Mouse (Mus musculus) MEL (cell line): ENCODE results near the gene Dcbld1. TPM values are rescaled to one million over a fixed set of nuclear protein-coding genes. Genes with fewer than 3 reads are reported as not detected.

Experiments
- DNase-seq: peaks from one replicate; pipeline ENCODE4 v3.0.0; 2011; ENCODE audit warnings: low read depth, low spot score
- H3K27ac ChIP-seq: 2 replicates; pipeline ENCODE4 v1.5.1; 2012; ENCODE audit warnings: low read depth, mild to moderate bottlenecking, control low read depth, low read length, moderate library complexity; ENCODE audit not compliant: control insufficient read depth
- H3K27me3 ChIP-seq, 2 experiments: fragments of 150-350 bp in 1 of 2; sonication (generic) in 1 of 2; 2 replicates each; pipeline ENCODE4 v1.6.1; 2012; ENCODE audit warnings: low read length in 2 of 2, mild to moderate bottlenecking in 2 of 2, improper control_type of control experiment in 1 of 2, moderate library complexity in 1 of 2; ENCODE audit not compliant: insufficient read depth in 2 of 2, control insufficient read depth in 1 of 2
- H3K36me3 ChIP-seq, 2 experiments: 2 replicates each; pipeline ENCODE4 v1.6.1; 2012 to 2014; ENCODE audit warnings: low read length in 2 of 2, improper control_type of control experiment in 1 of 2, inconsistent platforms in 1 of 2, mild to moderate bottlenecking in 1 of 2; ENCODE audit not compliant: insufficient read depth in 2 of 2, control insufficient read depth in 1 of 2
- H3K4me1 ChIP-seq, 2 experiments: fragments of 150-350 bp in 1 of 2; sonication (generic) in 1 of 2; 2 replicates each; pipeline ENCODE4 v1.6.1; 2012; ENCODE audit warnings: low read length in 2 of 2, improper control_type of control experiment in 1 of 2, mild to moderate bottlenecking in 1 of 2; ENCODE audit not compliant: insufficient read depth in 2 of 2, control insufficient read depth in 1 of 2
- H3K4me3 ChIP-seq, 2 experiments: fragments of 150-350 bp in 1 of 2; sonication (generic) in 1 of 2; 2 replicates each; pipeline ENCODE4 v1.5.1; 2012; ENCODE audit warnings: low read depth in 2 of 2, low read length in 2 of 2, mild to moderate bottlenecking in 2 of 2, moderate library complexity in 2 of 2, control low read depth in 1 of 2, improper control_type of control experiment in 1 of 2; ENCODE audit not compliant: control insufficient read depth in 1 of 2, insufficient read depth in 1 of 2
- H3K79me2 ChIP-seq: 2 replicates; pipeline ENCODE4 v1.6.1; 2012; ENCODE audit warnings: mild to moderate bottlenecking, low read length, moderate library complexity; ENCODE audit not compliant: control insufficient read depth, poor library complexity, insufficient read depth
- H3K9ac ChIP-seq: 2 replicates; pipeline ENCODE4 v1.6.1; 2012; ENCODE audit warnings: low read depth, mild to moderate bottlenecking, control low read depth, low read length, moderate library complexity; ENCODE audit not compliant: control insufficient read depth, poor library complexity, severe bottlenecking
- H3K9me3 ChIP-seq: fragments of 150-350 bp; sonication (generic); replicated peaks from 2 replicates; pipeline ENCODE4 v1.6.1; 2012; ENCODE audit warnings: mild to moderate bottlenecking, low read length, improper control_type of control experiment, moderate library complexity; ENCODE audit not compliant: insufficient read depth
- CHD1 ChIP-seq: IDR thresholded peaks from 2 replicates; pipeline ENCODE4 v1.6.1; 2012; ENCODE audit warnings: low read depth, mild to moderate bottlenecking, inconsistent platforms, low read length, improper control_type of control experiment
- CTCF ChIP-seq, 3 experiments: IDR thresholded peaks in 2 of 3; conservative IDR thresholded peaks in 1 of 3; 2 replicates each; pipeline ENCODE4 v1.5.1; 2011 to 2012; ENCODE audit warnings: low read length in 3 of 3, low read depth in 2 of 3, mild to moderate bottlenecking in 2 of 3, improper control_type of control experiment in 1 of 3, inconsistent platforms in 1 of 3, mixed read lengths in 1 of 3, moderate library complexity in 1 of 3; ENCODE audit not compliant: control insufficient read depth in 1 of 3, insufficient read depth in 1 of 3, poor library complexity in 1 of 3, severe bottlenecking in 1 of 3
- ELF1 ChIP-seq: IDR thresholded peaks from 2 replicates; pipeline ENCODE4 v1.6.1; 2014; ENCODE audit warnings: low read depth, mild to moderate bottlenecking, inconsistent platforms, low read length, improper control_type of control experiment, moderate library complexity
- ETS1 ChIP-seq: IDR thresholded peaks from 2 replicates; pipeline ENCODE4 v1.6.1; 2012; ENCODE audit warnings: low read depth, mild to moderate bottlenecking, inconsistent platforms, low read length, improper control_type of control experiment, moderate library complexity
- MAFK ChIP-seq: IDR thresholded peaks from 2 replicates; pipeline ENCODE4 v1.6.1; 2011; ENCODE audit warnings: low read depth, mild to moderate bottlenecking, low read length, improper control_type of control experiment, borderline replicate concordance
- MYC ChIP-seq: IDR thresholded peaks from 2 replicates; pipeline ENCODE4 v1.6.1; 2011; ENCODE audit warnings: low read depth, mild to moderate bottlenecking, low read length, improper control_type of control experiment, moderate library complexity
- POLR2A ChIP-seq, 2 experiments: IDR thresholded peaks; 2 replicates each; pipeline ENCODE4 v1.6.1; 2011 to 2012; ENCODE audit warnings: low read length in 2 of 2, mild to moderate bottlenecking in 2 of 2, control low read depth in 1 of 2, improper control_type of control experiment in 1 of 2, low read depth in 1 of 2, moderate library complexity in 1 of 2; ENCODE audit not compliant: control insufficient read depth in 1 of 2, insufficient read depth in 1 of 2, poor library complexity in 1 of 2
- SIN3A ChIP-seq: IDR thresholded peaks from 2 replicates; pipeline ENCODE4 v1.6.1; 2012; ENCODE audit warnings: low read length, improper control_type of control experiment, inconsistent platforms
- UBTF ChIP-seq: IDR thresholded peaks from 2 replicates; pipeline ENCODE4 v1.6.1; 2012; ENCODE audit warnings: low read depth, mild to moderate bottlenecking, inconsistent platforms, low read length, improper control_type of control experiment, moderate library complexity, borderline replicate concordance; ENCODE audit not compliant: insufficient read depth
- USF2 ChIP-seq, 2 experiments: IDR thresholded peaks; 2 replicates each; pipeline ENCODE4 v1.6.1; 2011 to 2012; ENCODE audit warnings: improper control_type of control experiment in 2 of 2, low read length in 2 of 2, borderline replicate concordance in 1 of 2, inconsistent platforms in 1 of 2, low read depth in 1 of 2, mild to moderate bottlenecking in 1 of 2; ENCODE audit not compliant: insufficient read depth in 1 of 2
- ZKSCAN1 ChIP-seq: IDR thresholded peaks from 2 replicates; pipeline ENCODE4 v1.6.1; 2012; ENCODE audit warnings: low read depth, mild to moderate bottlenecking, inconsistent platforms, low read length, improper control_type of control experiment, moderate library complexity
- polyA plus RNA-seq, 2 experiments: library from polyadenylated mRNA; stranded (reverse) in 1 of 2; unstranded in 1 of 2; fragments of >175 nt in 1 of 2; fragments of >200 nt in 1 of 2; gene quantifications; 2 replicates each; pipeline versions ENCODE4 v1.2.1 to v1.2.4; 2012; ENCODE audit warnings: low replicate concordance in 2 of 2, low read depth in 1 of 2; ENCODE audit not compliant: insufficient read length in 2 of 2, insufficient read depth in 1 of 2, missing spikeins in 1 of 2
- total RNA-seq: library from RNA; depleted of rRNA; stranded (reverse); fragments of 300-350 nt; gene quantifications from 2 replicates; pipeline ENCODE4 v1.2.3, GENCODE M21; 2012

Dcbld1 gene
- total and polyA plus RNA-seq, 3 experiments, result 4.0 to 7.1 TPM; not detected in 1

- Histone ChIP-seq H3K27me3 (no peaks in the 10 kb centered on the region), H3K4me1 (peaks cover 0 to under 1% of the 10 kb centered on the region in 2 experiments; a peak in 2 of 4 replicates), H3K9me3 (no peaks in the 10 kb centered on the region), H3K4me3 (no peak overlapping the region), H3K79me2 (no peaks in the 10 kb centered on the region), H3K36me3 (peaks cover 0 to under 1% of the 10 kb centered on the region in 2 experiments; a peak in 2 of 4 replicates), H3K27ac (no peak overlapping the region), H3K9ac (no peak overlapping the region)
- no peak for DNase-seq
- TF ChIP-seq USF2 (IDR thresholded peaks at IDR 0.05; ENCODE audit: borderline replicate concordance in 1 of 2, insufficient read depth in 1 of 2, low read depth in 1 of 2, low read length in 2 of 2), result no peak
- TF ChIP-seq CTCF (IDR thresholded peaks at IDR 0.05 in 2 of 3, conservative IDR thresholded peaks at IDR 0.05 in 1 of 3; ENCODE audit: control insufficient read depth in 1 of 3, insufficient read depth in 1 of 3, low read depth in 2 of 3, low read length in 3 of 3, poor library complexity in 1 of 3, severe bottlenecking in 1 of 3), result no peak
- no peak for TF ChIP-seq UBTF
- TF ChIP-seq ETS1, result no peak
- TF ChIP-seq CHD1, result no peak
- no peak for TF ChIP-seq ELF1
Measured at GRCm38 (mm10) chr10:52278011-52278434, 44.6 kb downstream of the Dcbld1 start.

- DNase-seq, result no peak
- Histone ChIP-seq H3K4me3 (no peak overlapping the region), H3K9ac (no peak overlapping the region), H3K36me3 (no peaks in the 10 kb centered on the region), H3K4me1 (no peaks in the 10 kb centered on the region), H3K79me2 (no peaks in the 10 kb centered on the region), H3K27ac (no peak overlapping the region), H3K9me3 (no peaks in the 10 kb centered on the region), H3K27me3 (no peaks in the 10 kb centered on the region)
- TF ChIP-seq MYC, result no peak
- TF ChIP-seq MAFK, result no peak
Measured at GRCm38 (mm10) chr10:52278866-52279265, 45.4 kb downstream of the Dcbld1 start.

- H3K79me2 ChIP-seq, result no peaks in the 10 kb centered on the region
- H3K9ac ChIP-seq, result no peak overlapping the region
- TF ChIP-seq SIN3A (no peak), ZKSCAN1 (no peak), POLR2A (IDR thresholded peaks at IDR 0.05; ENCODE audit: control insufficient read depth in 1 of 2, insufficient read depth in 1 of 2, low read depth in 1 of 2, low read length in 2 of 2, poor library complexity in 1 of 2) (no peak)
- H3K4me1 ChIP-seq, result no peaks in the 10 kb centered on the region
- H3K4me3 ChIP-seq, result no peak overlapping the region
- no peak for DNase-seq
- H3K27me3 ChIP-seq, result no peaks in the 10 kb centered on the region
- no peaks in the 10 kb centered on the region for H3K36me3 ChIP-seq
- no peaks in the 10 kb centered on the region for H3K9me3 ChIP-seq
- no peak overlapping the region for H3K27ac ChIP-seq
Measured at GRCm38 (mm10) chr10:52279876-52280275, 46.5 kb downstream of the Dcbld1 start.
